Mouse (Mus musculus): Measurements from ENCODE around the gene Gm37240. TPM values are rescaled to one million over a fixed set of nuclear protein-coding genes. Genes with fewer than 3 reads are reported as not detected.

Gene Gm37240
- total and polyA plus RNA-seq, 2 experiments from 2014 or later, result 0.43 to 1.9 TPM

DNA sequence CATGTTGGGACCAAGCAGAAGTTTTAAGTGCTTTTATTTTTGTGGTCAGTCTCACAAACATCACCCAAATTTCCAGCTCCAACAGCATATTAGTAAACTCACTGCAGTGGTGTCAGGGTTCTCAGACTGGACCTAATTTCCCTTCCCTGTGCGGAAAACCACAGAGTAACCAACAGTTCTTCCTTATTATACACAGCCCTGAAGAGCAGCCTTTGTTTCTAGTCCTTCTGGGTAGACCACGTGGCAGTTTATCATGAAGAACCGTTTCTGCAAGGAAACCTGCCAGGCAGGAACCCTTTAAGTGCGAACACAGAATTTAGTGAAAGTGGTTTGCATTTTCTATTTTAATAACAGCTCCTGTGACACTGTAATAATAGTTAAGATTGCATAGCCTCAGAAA, 1395.2 kb downstream of the Gm37240 start:
- WGBS, result 87% methylated on average over 4 of the region's 4 CpGs
- no peaks in the 10 kb centered on the region for H3K27me3 ChIP-seq (ENCODE audit: insufficient read depth, low read length)
- H3K4me3 ChIP-seq (ENCODE audit: low read depth, low read length), result no peak overlapping the region
- no peak for TF ChIP-seq CTCF (IDR thresholded peaks at IDR 0.05)
- ATAC-seq (ENCODE audit: low FRiP score) (no peak), DNase-seq (ENCODE audit: low spot score) (no peak)
- no peak overlapping the region for H3K4me2 ChIP-seq (ENCODE audit: low read depth, low read length, poor library complexity, severe bottlenecking)
- no peak overlapping the region for H3K9ac ChIP-seq (replicated peaks; ENCODE audit: low read length, poor library complexity, severe bottlenecking)
- no peak overlapping the region for H3K27ac ChIP-seq (ENCODE audit: low read depth, low read length)
- no peaks in the 10 kb centered on the region for H3K9me3 ChIP-seq (ENCODE audit: low read length)
- H3K36me3 ChIP-seq (ENCODE audit: insufficient read depth, low read length), result no peaks in the 10 kb centered on the region
- no peaks in the 10 kb centered on the region for H3K4me1 ChIP-seq (ENCODE audit: insufficient read depth, low read length)

DNA sequence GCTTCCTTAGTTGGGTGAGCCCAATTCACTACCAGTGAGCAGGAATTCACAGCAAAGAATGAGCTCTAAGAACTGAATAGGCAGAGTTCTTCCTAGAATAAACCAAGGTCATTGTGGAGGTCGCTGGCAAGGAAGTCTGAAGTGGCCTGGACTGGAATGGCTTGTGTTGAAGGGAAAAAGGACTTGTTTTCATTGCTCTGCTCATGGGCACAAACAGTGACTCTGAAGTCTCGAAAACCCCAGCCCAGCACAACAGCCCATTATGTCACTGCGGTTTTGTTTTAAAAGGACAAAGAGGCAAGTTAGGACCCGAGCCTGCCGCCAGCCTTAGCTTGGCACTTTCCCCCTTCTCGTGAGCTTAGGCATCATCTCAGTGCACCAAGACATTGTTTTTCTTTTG, 1398.6 kb downstream of the Gm37240 start:
- H3K27ac ChIP-seq (ENCODE audit: low read depth, low read length), result no peak overlapping the region
- H3K4me3 ChIP-seq (ENCODE audit: low read depth, low read length), result no peak overlapping the region
- ATAC-seq (ENCODE audit: low FRiP score) (no peak), DNase-seq (ENCODE audit: low spot score) (no peak)
- no peaks in the 10 kb centered on the region for H3K36me3 ChIP-seq (ENCODE audit: insufficient read depth, low read length)
- no peaks in the 10 kb centered on the region for H3K9me3 ChIP-seq (ENCODE audit: low read length)
- no peaks in the 10 kb centered on the region for H3K27me3 ChIP-seq (ENCODE audit: insufficient read depth, low read length)
- WGBS, result 62% methylated on average over 6 of the region's 6 CpGs
- H3K4me1 ChIP-seq (ENCODE audit: insufficient read depth, low read length), result no peaks in the 10 kb centered on the region
- TF ChIP-seq CTCF (IDR thresholded peaks at IDR 0.05), result no peak
- H3K9ac ChIP-seq (replicated peaks; ENCODE audit: low read length, poor library complexity, severe bottlenecking), result no peak overlapping the region
- no peak overlapping the region for H3K4me2 ChIP-seq (ENCODE audit: low read depth, low read length, poor library complexity, severe bottlenecking)

DNA sequence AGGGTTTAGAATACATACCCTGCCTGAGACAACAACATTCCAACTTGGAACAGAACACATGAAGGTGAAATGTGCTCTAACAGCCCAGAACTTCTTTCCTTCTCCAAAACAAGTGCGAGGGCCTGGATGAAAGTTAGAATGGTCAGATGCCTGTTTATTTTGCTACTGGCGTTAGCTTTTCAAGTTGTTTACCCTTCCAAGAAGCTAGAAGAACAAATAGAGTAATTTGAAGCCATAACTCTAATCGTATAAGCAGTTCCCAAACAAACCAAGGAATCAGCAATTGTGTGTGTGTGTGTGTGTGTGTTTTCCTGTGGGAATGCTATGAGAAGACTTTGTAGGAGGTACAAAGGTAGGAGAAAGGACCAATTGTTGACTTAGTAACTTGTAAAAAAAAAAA, 1402.4 kb downstream of the Gm37240 start:
- DNase-seq (ENCODE audit: low spot score) (no peak), ATAC-seq (ENCODE audit: low FRiP score) (no peak)
- no peak for TF ChIP-seq CTCF (IDR thresholded peaks at IDR 0.05)
- Histone ChIP-seq H3K4me3 (ENCODE audit: low read depth, low read length) (no peak overlapping the region), H3K4me1 (ENCODE audit: insufficient read depth, low read length) (0 out of 2 replicates have a peak, but pooled peaks cover 2% of the 10 kb centered on the region), H3K9me3 (ENCODE audit: low read length) (no peaks in the 10 kb centered on the region), H3K27ac (ENCODE audit: low read depth, low read length) (no peak overlapping the region), H3K36me3 (ENCODE audit: insufficient read depth, low read length) (no peaks in the 10 kb centered on the region), H3K4me2 (ENCODE audit: low read depth, low read length, poor library complexity, severe bottlenecking) (no peak overlapping the region), H3K9ac (replicated peaks; ENCODE audit: low read length, poor library complexity, severe bottlenecking) (no peak overlapping the region), H3K27me3 (ENCODE audit: insufficient read depth, low read length) (no peaks in the 10 kb centered on the region)
- WGBS, result 84% methylated on average over 3 of the region's 3 CpGs

DNA sequence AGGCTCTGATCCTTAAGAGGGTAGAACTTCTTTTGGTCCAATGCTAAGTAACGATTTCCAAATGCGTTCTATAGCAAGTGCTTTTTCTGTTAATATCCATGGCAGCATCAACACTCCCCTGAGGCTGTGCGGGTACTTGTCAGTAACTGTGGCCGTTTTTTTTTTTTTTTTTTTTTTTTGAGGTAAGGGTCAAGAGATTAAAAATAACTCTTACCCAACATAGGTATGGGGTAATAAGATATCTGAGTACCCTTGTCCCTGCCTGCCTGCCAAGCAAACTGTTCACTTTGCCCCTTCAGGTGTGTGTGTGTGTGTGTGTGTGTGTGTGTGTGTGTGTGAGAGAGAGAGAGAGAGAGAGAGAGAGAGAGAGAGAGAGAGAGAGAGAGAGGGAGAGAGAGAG, 1403.0 kb downstream of the Gm37240 start:
- ATAC-seq (ENCODE audit: low FRiP score) (no peak), DNase-seq (ENCODE audit: low spot score) (no peak)
- Histone ChIP-seq H3K9ac (replicated peaks; ENCODE audit: low read length, poor library complexity, severe bottlenecking) (no peak overlapping the region), H3K27ac (ENCODE audit: low read depth, low read length) (no peak overlapping the region), H3K36me3 (ENCODE audit: insufficient read depth, low read length) (no peaks in the 10 kb centered on the region), H3K27me3 (ENCODE audit: insufficient read depth, low read length) (0 out of 2 replicates have a peak, but pooled peaks cover under 1% of the 10 kb centered on the region), H3K4me2 (ENCODE audit: low read depth, low read length, poor library complexity, severe bottlenecking) (no peak overlapping the region), H3K4me1 (ENCODE audit: insufficient read depth, low read length) (0 out of 2 replicates have a peak, but pooled peaks cover 4% of the 10 kb centered on the region), H3K4me3 (ENCODE audit: low read depth, low read length) (no peak overlapping the region), H3K9me3 (ENCODE audit: low read length) (no peaks in the 10 kb centered on the region)
- TF ChIP-seq CTCF (IDR thresholded peaks at IDR 0.05), result no peak
- 74% methylated on average over 4 of the region's 4 CpGs for WGBS

GRCm38 (mm10) chr3:84482121-84482520, 1405.2 kb downstream of the Gm37240 start:
- Histone ChIP-seq H3K4me1 (ENCODE audit: insufficient read depth, low read length) (peaks cover 12% of the 10 kb centered on the region; the same call in 1 of the 2 replicates), H3K27me3 (ENCODE audit: insufficient read depth, low read length) (0 out of 2 replicates have a peak, but pooled peaks cover 9% of the 10 kb centered on the region), H3K9me3 (ENCODE audit: low read length) (no peaks in the 10 kb centered on the region), H3K4me2 (ENCODE audit: low read depth, low read length, poor library complexity, severe bottlenecking) (no peak overlapping the region), H3K4me3 (ENCODE audit: low read depth, low read length) (no peak overlapping the region), H3K36me3 (ENCODE audit: insufficient read depth, low read length) (no peaks in the 10 kb centered on the region), H3K9ac (replicated peaks; ENCODE audit: low read length, poor library complexity, severe bottlenecking) (no peak overlapping the region), H3K27ac (ENCODE audit: low read depth, low read length) (no peak overlapping the region)
- 61% methylated on average over 6 of the region's 6 CpGs for WGBS
- no peak for DNase-seq (ENCODE audit: low spot score)
- no peak for TF ChIP-seq CTCF (IDR thresholded peaks at IDR 0.05)
- no peak for ATAC-seq (ENCODE audit: low FRiP score)

DNA sequence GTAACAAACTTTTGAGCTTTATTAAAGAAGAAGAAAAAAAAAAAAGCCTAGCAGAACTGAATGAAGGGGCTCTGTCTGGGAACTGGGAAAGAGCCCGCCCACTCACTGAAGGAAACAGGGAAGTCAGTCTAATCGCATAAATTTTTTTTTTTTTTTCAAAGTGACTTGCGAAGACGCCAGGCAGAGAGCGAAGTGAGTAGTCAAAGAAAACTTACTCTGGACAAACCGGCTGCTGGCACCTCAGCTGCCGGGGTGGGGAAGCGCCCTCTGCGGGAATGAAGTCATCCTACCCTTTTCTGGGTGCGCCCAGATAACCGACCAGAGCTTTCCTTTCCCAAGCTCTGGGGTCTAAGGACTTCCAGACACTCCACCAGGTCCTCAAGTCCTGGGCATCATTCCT, 1406.2 kb downstream of the Gm37240 start:
- WGBS, result 8% methylated on average over 11 of the region's 11 CpGs
- peak; percentile 60 for TF ChIP-seq CTCF (IDR thresholded peaks at IDR 0.05)

More for the DNA sequence above, 1406.2 kb downstream of the Gm37240 start:
- no peak overlapping the region for H3K9ac ChIP-seq (replicated peaks; ENCODE audit: low read length, poor library complexity, severe bottlenecking)
- ATAC-seq (ENCODE audit: low FRiP score), result no peak
- H3K36me3 ChIP-seq (ENCODE audit: insufficient read depth, low read length), result no peaks in the 10 kb centered on the region
- 0 out of 2 replicates have a peak, but pooled peaks cover 9% of the 10 kb centered on the region for H3K27me3 ChIP-seq (ENCODE audit: insufficient read depth, low read length)
- no peak overlapping the region for H3K27ac ChIP-seq (ENCODE audit: low read depth, low read length)
- H3K4me1 ChIP-seq (ENCODE audit: insufficient read depth, low read length), result peaks cover 12% of the 10 kb centered on the region; the same call in 1 of the 2 replicates
- DNase-seq (ENCODE audit: low spot score), result peak; percentile 47
- peak overlapping the region; percentile 71 for H3K4me3 ChIP-seq (ENCODE audit: low read depth, low read length)
- no peaks in the 10 kb centered on the region for H3K9me3 ChIP-seq (ENCODE audit: low read length)
- peak overlapping the region; percentile 94 for H3K4me2 ChIP-seq (ENCODE audit: low read depth, low read length, poor library complexity, severe bottlenecking)

Measured in midbrain, postnatal 0 days (tissue).